8 mouse cellular contexts compared by ENCODE assay signal in genomic region chr5:124327510-124328364, GRCm38 (mm10). TPM values are rescaled to one million over a fixed set of nuclear protein-coding genes. Genes with fewer than 3 reads are reported as not detected.
DNase-seq lines count a peak whose midpoint lies in the region; ATAC-seq and TF ChIP-seq lines count a peak whose summit lies in the region.

TSS of gene Mphosph9 (minus strand) at chr5:124327972.
TSS of gene 2810006K23Rik (plus strand) at chr5:124328089.

- H3K4me1 ChIP-seq in hindbrain, embryonic 13.5 days (replicated peaks) = peaks cover 18% of the 10 kb centered on the region

- peak within 1 kb of the TSS; percentile 90 for H3K4me2 ChIP-seq in hindbrain, embryonic 13.5 days

- no peaks in the 10 kb centered on the region for H3K27me3 ChIP-seq in Patski
- H3K27me3 ChIP-seq in hindbrain, embryonic 13.5 days = no peaks in the 10 kb centered on the region

- under 1% methylated on average over 71 of the region's 72 CpGs for WGBS in hindbrain, embryonic 13.5 days

- CTCF ChIA-PET in Patski (lab: Charles Lee) = interaction anchor here (0.8 to 1.2 kb wide), 2 partner anchors 8 to 28 kb away, joined by 3 read pairs; no protein-coding TSS in a partner anchor

- peak; percentile 86 for ATAC-seq in Patski
- ATAC-seq in hindbrain, embryonic 13.5 days (ENCODE audit: low FRiP score) = peak; percentile 99

- peaks cover 12% of the 10 kb centered on the region; the same call in 1 of the 2 replicates for H3K36me3 ChIP-seq in hindbrain, embryonic 13.5 days

- in situ Hi-C loops in Patski (cut with MboI; ENCODE audit: low pct_unique_long_range_greater_than_20kb) = no loop called here

- H3K9ac ChIP-seq in hindbrain, embryonic 13.5 days = peak within 1 kb of the TSS; percentile 82

- H3K9me3 ChIP-seq in hindbrain, embryonic 13.5 days = no peaks in the 10 kb centered on the region

- no peak for TF ChIP-seq CTCF in Patski (IDR thresholded peaks at IDR 0.05)

- peak within 1 kb of the TSS; percentile 65 for H3K4me3 ChIP-seq in hindbrain, embryonic 13.5 days

- peak; percentile 99 for DNase-seq in Patski (ENCODE audit: low read depth, low spot score)
- peak; percentile 100 for DNase-seq in cerebellum, postnatal 14 days
- DNase-seq in frontal cortex, postnatal 14 days (ENCODE audit: low spot score in 2 of 2) = peak; percentile 100
- peak; percentile 98 to 99 for DNase-seq in layer of hippocampus, postnatal 25 days (ENCODE audit: extremely low spot score in 1 of 2, low spot score in 1 of 2)
- peak; percentile 100 for DNase-seq in lung, postnatal 25 days (ENCODE audit: low spot score)
- peak; percentile 100 for DNase-seq in retina, embryonic 14.5 days (ENCODE audit: low spot score)
- peak; percentile 99 for DNase-seq in thymus, postnatal 4 days

- peak within 1 kb of the TSS; percentile 98 for H3K27ac ChIP-seq in hindbrain, embryonic 13.5 days

- POLR2A ChIA-PET in Patski (lab: Charles Lee) = interaction anchor here (0.7 to 1.7 kb wide), 5 partner anchors 11 to 32 kb away, joined by 3 to 7 read pairs (median 4); no protein-coding TSS in a partner anchor

RNA-seq across cellular contexts. Expression of gene Mphosph9, which starts in this region (rescaled TPM):
- 14.0 TPM for polyA plus RNA-seq in Patski (2021)
- polyA plus RNA-seq in hindbrain, embryonic 13.5 days (2015; fragmentation: Nextera tagmentation; extraction: Ambion mirVana) = 14.0 and 14.3 TPM in 2 replicates
- total RNA-seq in layer of hippocampus, postnatal 25 days (2021) = 10 to 100 TPM; 13.7 to 22.4 TPM

RNA-seq across cellular contexts. Expression of gene 2810006K23Rik, which starts in this region (rescaled TPM):
- 17.0 TPM for polyA plus RNA-seq in Patski (2021)
- polyA plus RNA-seq in hindbrain, embryonic 13.5 days (2015; fragmentation: Nextera tagmentation; extraction: Ambion mirVana) = 15.5 and 16.2 TPM in 2 replicates
- total RNA-seq in layer of hippocampus, postnatal 25 days (2021) = 10 to 100 TPM; 13.4 to 16.9 TPM

Comparison
In these comparisons a context has a peak if more than half of its experiments do, and no peak if none do; other contexts are left out.
1. Peak in every context shown above with its lines: DNase-seq, ATAC-seq, H3K4me3 ChIP-seq and H3K27ac ChIP-seq.